Mouse (Mus musculus) mouse embryonic stem cell (cell line): Measurements from ENCODE around the gene Wdr77.

Source experiments
- in situ Hi-C, 2 experiments: fragments of 300-500 bp; cut with MboI; formaldehyde crosslinking; loops; 1 replicate in 1 of 2; 3 replicates in 1 of 2; pipeline ENCODE4 v1.14.3; 2019 to 2020; ENCODE audit warnings: low sequenced_read_pairs in 2 of 2, low pct_unique_long_range_greater_than_20kb in 1 of 2, mixed read lengths in 1 of 2; ENCODE audit not compliant: unreplicated experiment in 1 of 2

Gene Wdr77

DNA sequence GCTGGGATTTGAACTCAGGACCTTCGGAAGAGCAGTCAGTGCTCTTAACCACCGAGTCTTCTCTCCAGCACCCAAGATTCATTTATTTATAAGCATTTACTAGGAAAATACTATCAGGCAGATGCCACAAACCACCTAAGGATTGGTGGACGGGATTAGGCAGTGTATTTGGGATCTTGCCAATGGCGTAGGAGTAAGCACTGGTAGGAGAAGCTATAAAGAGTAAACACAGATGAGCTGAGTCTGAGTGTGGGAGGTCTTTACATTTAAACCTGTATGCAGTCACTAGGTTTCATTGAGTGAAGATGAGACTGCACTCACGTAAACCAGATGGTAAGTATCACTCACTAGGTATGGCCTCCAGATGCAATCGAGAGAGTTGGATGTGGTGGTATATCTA lies 25.2 kb upstream of the Wdr77 start:
- in situ Hi-C loops: no loop called here

DNA sequence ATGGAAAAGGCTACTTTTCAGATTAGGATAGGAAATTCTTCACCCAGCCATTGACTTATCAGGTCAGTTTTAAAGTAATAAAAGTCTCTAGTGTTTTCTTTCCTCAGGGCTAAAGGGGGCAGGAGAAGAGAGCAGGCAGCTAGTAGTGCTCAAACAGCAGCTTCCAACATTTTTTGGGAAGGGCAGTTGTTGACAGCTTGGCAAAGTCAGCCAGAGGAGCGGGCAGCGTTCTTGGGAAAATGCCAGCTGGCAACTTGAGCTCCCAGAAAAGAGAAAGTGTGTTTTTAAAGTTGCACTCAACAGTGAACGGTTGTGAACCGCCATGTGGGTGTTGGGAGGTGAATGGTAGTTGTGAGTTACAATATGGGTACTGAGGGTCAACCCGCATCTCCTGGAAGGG lies 24.1 kb upstream of the Wdr77 start:
- in situ Hi-C loops: no loop called here

DNA sequence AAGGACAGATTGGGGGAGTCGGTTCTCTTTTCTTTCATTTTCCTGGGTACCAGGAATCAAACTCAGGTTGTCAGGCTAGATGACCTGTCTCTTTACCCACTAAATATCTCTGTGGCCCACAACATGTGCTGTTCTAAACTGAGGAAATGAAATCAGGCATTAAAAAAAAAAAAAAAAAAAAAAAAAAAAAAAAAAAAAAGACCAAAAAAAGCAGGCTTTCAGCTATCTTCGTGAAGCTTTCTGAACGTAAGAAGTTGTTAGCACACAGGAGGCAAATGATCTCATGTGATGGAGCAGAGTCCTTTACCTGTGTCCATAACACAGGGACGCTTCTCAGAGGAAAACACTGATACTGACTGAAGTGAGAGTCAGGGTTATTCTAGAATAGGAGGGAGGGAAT lies 23.1 kb upstream of the Wdr77 start:
- in situ Hi-C loops: no loop called here

DNA sequence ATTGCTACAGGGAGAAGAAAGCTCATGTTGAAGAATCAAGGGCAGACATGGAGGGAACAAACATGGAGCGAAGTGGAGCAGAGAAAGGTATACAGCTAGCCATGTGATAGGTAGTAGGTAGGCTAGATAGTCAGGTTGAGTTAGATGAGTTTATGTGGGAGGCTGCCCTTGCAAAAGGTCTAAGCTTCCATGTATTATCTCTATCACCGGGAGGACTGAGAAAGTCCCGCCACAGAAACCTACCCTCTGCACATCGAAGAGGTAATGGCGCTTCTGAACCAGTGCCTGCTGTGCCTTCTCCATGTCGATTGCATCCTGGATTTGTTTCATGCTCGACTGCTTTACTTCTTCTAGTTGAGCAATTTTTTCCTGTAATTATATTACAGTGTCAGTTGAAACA lies 7.8 kb upstream of the Wdr77 start:
- in situ Hi-C loops: loop anchor here in 1 of 2 experiments (25.0 kb wide), 1 partner anchor 1386 kb away; the partner anchor contains the start of gene Rbm15

DNA sequence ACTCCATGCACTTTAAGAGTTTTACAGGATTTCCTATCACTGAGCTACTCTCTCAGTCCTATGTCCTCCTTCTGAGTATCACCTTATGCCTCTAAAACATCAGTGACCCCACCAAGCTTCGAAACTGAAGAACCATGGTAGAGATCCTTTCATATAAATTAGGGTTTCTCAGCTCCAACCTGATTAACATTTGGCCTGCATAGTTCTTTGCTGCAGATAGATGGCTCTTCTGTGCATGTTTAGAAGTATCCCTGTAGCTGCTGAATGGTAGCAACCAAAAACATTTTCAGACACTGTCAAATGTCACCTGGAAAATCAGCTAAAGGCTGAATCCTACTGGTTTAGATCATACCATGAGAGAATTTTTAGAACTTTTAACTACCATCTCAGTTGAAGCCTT lies 1.9 kb upstream of the Wdr77 start:
- in situ Hi-C loops: loop anchor here in 1 of 2 experiments (25.0 kb wide), 1 partner anchor 1380 kb away; the partner anchor contains the start of gene Rbm15

DNA sequence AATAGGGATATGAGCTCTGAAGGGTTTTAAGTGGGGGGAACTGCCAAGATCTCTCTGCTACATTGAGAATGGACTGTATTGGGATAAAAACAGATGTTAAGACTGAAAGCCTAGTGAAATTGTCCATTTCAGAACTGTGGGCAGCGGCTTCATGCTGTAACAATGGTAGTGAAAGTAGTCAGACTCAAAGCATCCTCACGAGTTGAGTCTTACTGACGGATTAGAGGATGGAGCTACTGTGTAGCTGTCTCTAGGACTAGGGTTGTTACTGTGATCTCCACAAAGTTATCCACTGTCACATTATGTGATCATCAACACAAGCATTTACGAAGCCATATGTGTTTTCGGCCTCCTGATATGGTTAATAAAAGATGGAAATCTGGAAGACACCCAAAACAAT lies 965 bp upstream of the Wdr77 start:
- in situ Hi-C loops: loop anchor here in 1 of 2 experiments (25.0 kb wide), 1 partner anchor 1379 kb away; the partner anchor contains the start of gene Rbm15

DNA sequence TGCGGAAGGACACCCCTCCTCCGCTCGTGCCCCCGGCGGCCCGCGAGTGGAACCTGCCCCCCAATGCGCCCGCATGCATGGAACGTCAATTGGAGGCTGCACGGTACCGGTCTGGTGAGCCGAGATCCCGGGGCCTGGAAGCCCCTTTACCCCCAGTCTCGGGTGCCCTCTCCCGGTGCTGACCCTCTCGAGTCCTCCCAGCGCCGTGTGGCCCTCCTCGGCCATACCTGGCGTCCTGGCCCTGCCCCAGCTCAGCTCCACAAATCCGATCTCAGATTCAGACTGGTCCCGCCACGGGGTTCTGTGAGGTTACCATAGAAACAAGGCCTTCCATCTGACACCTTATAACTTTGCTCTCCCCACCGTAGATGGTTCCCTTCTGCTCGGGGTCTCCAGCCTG lies 416 bp downstream of the Wdr77 start:
- in situ Hi-C loops: loop anchor here in 1 of 2 experiments (25.0 kb wide), 1 partner anchor 1378 kb away; the partner anchor contains the start of gene Rbm15

DNA sequence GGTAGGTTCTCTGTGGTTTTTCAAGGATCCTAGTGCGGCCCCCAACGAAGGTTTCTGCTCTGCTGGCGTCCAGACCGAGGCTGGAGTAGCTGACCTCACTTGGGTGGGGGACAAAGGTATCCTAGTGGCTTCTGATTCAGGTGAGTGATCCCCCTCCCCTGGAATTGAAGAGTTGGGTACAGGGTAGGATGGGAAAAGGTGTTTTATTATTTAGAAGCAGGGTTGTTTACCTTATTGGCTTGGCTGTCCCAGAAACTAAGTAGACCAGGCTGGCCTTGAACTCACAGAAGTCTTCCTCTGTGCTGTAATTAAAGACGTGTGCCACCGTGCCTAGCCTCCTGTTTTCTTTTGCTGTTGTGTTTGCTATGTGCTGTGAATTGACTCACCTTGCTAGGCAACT lies 830 bp downstream of the Wdr77 start, which contains the start of gene Atp5f1:
TSS of gene Atp5f1 (minus strand) at position 101 of the 400 bp plus-strand sequence.
- in situ Hi-C loops: loop anchor here in 1 of 2 experiments (25.0 kb wide), 1 partner anchor 1377 kb away; the partner anchor contains the start of gene Rbm15

DNA sequence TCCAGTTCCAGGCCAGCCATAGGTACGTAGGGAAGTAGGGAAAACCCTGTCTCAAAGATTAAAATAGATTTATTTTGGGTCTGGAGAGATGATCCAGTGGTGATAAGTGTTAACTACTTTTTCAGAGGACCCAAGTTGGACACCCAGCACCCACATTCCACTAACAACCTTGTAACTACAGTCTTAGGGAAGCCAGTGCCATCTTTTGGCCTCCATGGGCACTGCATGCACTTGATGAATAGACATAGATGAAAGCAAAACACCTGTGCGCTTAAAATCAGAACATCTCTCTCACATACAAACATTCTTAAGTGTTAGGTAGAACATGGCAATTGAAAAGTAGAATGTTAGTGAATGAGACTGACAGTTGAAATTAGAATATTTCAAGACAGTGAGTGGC lies 1.5 kb downstream of the Wdr77 start:
- in situ Hi-C loops: loop anchor here in 1 of 2 experiments (25.0 kb wide), 1 partner anchor 1377 kb away; the partner anchor contains the start of gene Rbm15

DNA sequence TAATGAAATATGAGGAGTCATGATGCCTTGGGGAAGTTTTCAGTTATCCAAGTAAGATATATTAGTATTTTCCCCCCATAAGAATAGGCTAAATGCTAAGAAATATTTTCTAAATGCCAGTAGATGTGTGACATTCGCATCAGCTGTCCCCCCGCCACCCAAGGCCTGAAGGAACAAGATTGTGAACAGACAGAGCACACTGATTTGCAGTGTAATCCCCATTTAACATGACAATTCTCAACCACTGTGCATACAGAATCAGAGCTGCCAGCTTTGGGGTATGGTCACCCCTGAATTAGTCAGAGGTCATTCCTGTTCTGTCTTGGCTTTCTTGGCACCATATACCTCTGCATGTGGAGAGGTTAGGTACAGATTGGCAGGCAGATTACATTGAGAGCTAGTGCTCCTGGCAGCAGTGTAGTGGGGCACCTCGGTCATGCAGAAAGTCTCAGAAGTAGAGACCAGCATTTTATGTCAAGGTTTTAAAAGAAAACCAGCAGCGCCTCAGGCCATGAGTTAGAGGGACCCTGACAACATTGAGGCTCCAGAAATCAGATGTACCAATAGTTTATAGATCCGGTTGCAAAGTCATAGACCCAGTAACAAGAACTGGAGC lies 12.8 kb downstream of the Wdr77 start:
- in situ Hi-C loops: loop anchor here in 1 of 2 experiments (25.0 kb wide), 1 partner anchor 1365 kb away; the partner anchor contains the start of gene Rbm15

DNA sequence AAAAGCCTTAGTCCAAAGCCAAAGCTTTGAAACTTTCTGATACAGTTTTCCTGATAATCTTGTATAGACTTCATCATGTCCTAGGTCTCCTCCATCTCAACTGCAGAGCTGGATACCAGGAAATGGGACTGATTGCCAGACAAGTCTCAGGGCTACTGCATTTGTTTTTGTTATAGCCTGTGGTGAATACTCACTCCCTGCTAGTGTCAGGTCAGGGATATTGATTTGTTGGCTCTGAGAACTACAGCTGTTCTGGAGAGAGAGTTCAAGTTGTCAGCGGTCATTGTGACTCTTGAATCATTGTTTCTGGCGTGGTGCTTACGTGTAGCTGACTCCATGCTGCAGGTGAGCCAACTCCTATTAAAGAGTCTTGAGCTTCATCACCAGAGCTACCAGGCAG lies 14.2 kb downstream of the Wdr77 start, which contains the start of gene Ovgp1:
TSS of gene Ovgp1 (plus strand) at position 301 of the 400 bp plus-strand sequence.
- in situ Hi-C loops: loop anchor here in 1 of 2 experiments (25.0 kb wide), 1 partner anchor 1364 kb away; the partner anchor contains the start of gene Rbm15

DNA sequence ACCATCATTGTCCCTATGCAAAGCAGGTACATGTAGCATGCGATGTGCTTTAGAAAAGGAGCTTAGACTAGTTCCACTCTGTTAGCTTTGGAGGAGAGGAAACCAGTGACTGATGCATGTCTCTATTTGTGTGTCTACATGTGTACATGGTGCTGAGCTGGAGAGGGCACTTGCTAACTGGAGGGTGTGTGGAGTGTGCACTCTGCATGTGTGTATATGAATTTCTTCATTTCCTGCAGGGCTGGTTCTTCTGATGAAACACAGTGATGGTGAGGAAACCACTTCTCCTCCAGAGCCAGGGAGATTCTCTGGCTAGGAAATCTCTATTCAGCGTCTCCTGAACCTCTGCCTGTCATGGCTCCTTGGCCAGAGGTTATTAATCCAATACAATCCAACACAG lies 15.0 kb downstream of the Wdr77 start:
- in situ Hi-C loops: loop anchor here in 1 of 2 experiments (25.0 kb wide), 1 partner anchor 1363 kb away; the partner anchor contains the start of gene Rbm15

DNA sequence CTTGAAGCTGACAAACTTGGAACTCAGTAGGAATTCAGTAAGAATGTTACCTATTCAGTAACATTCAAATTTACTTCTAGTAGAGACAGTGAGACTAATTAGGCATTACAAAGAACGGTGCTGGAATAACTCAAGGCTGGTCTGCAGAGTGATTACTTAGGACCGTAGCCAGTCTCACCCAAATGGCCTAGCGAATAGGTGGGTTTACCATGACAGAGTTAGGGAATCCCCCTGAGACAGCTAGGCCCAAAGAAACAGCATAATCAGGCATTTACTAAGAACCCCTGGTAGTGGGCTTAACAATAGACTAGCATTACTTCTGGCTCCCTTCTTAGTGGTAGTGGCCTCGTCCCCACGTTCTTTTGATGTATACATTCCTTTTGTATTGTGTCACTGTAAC lies 30.4 kb downstream of the Wdr77 start:
- in situ Hi-C loops: loop anchor here (10.0 to 25.0 kb wide), 2 partner anchors 448 to 455 kb away; no protein-coding TSS in a partner anchor

DNA sequence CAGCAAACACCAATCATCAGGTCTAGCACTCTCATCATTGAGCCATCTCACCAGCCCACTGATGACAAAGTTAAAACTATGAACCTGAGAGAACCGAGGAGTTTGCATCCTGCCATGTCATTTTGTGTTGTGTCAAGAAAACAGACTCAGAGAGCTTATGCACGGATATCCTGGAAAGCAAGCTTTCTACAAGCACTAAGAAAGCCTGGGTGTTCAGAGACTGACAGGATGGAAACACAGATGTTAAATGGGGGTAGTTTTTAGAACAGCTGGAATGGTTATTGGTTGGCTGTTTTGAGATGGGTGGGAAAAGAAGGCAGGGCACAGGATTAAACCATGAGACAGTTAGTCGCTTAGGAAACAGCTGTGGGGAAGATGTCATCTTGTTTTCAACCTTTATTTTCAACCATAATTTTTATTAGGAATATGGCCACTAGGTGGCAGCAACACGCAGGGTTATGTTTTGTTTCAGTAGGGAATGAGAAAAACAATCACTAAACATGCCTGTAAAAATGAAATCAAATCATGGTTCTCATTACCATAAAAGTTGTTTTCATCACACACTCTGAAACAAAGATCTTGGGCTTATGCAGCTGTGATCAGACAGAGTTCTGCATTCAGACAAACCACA lies 32.6 kb downstream of the Wdr77 start:
- in situ Hi-C loops: loop anchor here (10.0 to 25.0 kb wide), 2 partner anchors 446 to 453 kb away; no protein-coding TSS in a partner anchor

DNA sequence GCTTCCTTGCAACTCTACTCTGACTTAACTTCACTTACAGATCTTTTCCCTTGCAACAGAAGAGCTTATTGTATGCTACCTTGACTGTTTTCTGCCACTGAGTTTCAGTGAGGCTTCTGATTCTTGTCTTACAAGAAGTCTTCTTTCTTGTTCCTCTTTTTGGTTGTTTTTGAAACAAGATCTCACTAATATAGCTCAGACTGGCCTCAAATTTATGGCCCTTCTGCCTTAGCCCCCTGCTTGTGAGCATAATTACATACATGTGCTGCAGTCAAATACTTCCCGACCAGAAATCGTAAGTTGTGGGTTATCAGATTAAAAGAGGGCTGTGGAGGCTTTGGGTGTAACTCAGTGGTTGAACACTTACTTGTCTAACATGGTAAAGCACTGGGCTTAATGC lies 35.6 kb downstream of the Wdr77 start:
- in situ Hi-C loops: loop anchor here (10.0 to 25.0 kb wide), 2 partner anchors 443 to 450 kb away; no protein-coding TSS in a partner anchor

DNA sequence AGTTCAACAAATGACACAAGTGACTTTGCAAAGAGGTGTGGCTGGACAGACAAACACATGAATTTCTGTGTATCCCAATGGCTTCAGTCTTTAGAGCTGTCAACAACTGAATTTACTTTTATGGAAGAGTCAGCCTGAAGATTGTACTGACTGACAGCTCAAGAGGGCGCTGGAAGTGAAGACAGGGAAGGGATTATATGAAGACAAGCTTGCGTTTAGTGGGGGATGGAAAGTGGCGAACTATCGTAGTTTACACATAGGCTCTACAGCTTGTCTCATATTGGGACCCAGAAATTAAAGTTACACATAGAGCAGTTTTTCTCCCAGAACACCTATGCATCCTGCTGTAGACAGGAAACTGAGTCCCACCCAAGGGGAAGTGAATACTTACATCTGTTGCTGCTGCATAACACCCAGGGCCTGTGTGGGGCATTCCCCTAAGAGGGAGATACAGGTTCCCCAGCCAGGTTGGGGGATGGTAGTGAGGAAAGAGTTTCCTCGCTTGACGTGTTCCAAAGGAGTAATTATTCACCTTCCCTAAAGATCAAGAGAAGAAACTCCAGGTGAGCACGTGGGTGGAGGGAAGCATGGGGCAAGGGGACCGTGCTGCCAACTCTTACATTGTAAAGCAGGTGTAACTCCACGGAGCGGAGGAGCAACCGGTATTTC lies 41.7 kb downstream of the Wdr77 start:
- in situ Hi-C loops: loop anchor here in 1 of 2 experiments (10.0 kb wide), 1 partner anchor 64 kb away; no protein-coding TSS in a partner anchor

DNA sequence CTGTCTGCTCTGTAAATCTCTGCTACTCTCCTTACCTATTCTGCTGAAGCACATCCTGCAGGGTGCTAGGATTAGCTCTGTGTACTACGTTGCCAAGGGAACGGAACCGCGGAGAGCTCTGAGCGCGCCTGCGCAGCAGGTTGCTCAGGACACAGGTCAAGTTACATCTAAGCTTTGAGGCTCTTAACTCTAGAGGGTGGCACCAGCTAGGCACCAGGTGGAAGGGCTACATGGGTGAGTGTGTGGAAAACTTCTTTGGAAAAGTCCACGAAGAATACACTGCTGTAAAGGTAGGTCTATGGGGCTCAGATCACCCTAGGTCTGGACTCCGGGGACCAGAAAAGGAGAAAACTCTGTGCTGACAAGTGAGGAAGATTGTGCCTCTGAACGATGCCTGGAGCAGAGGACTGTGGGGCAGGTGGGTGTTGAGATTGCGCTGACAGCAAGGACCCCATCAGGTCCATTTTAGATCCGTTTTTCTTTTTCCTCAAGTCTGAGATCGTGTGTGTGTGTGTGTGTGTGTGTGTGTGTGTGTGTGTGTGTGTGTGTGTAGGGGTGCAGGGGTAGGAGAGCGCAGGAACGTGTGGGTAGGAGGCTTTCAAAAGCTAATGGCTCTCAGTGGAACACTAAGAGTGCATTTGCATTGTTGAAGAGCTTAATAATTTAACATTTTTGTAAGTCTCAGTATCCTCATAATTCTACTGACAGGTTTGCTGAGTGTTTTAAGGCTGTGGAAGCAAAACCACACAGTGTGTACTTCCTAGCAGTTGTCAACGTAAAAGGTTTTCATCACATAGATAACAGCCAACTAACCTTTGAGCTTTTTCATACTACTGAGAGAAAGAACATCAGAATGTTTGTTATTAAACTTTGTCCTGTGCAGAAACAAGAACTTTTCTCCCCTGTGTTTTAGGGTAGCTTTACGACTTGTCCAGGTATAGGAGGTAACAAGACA lies 42.5 kb downstream of the Wdr77 start:
- in situ Hi-C loops: loop anchor here in 1 of 2 experiments (10.0 kb wide), 1 partner anchor 63 kb away; no protein-coding TSS in a partner anchor
